Mouse (Mus musculus): Measurements from ENCODE around the gene Ccl11. TPM values are rescaled to one million over a fixed set of nuclear protein-coding genes. Genes with fewer than 3 reads are reported as not detected.

The Ccl11 gene
- polyA plus RNA-seq, 1 experiment from 2014 or later = not detected

DNA sequence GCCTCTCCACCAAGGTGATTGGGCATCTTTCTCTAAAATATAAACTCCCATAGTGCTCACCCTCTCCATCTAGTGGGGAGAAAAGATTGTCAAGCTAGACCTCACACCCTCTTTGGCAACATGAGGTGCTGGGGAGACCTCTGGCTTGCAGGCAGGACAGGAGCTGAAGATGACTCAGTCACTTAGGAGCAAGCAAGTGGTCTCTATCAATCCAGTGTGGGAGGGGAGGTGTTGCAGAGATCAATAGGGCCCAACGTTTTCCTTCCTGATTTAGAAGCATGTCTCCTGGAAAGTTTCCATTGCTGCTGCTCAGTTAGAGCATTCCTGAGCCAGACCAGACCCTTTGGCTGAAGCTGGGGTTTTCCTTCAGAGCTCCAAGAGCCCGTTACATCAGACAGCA lies 19.1 kb upstream of the Ccl11 start, which contains the start of gene Gm17268:
Gene Gm17268, minus strand, starts transcription at position 28 of the 400 bp plus-strand sequence.
- H3K27me3 ChIP-seq (ENCODE audit: control insufficient read depth, insufficient read depth, low read length) = no peaks in the 10 kb centered on the region
- H3K4me1 ChIP-seq (ENCODE audit: control insufficient read depth, insufficient read depth, low read length) = no peaks in the 10 kb centered on the region
- H3K9me3 ChIP-seq (ENCODE audit: control insufficient read depth, low read length) = no peaks in the 10 kb centered on the region
- H3K4me2 ChIP-seq (ENCODE audit: low read depth, severe bottlenecking) = no peak within 1 kb of the TSS
- no peak within 1 kb of the TSS for H3K4me3 ChIP-seq (ENCODE audit: low read depth, low read length)
- 40% methylated on average over 2 of the region's 2 CpGs for WGBS
- ATAC-seq (ENCODE audit: insufficient number of reproducible peaks, low FRiP score, low TSS enrichment, low read depth) (no peak), DNase-seq (ENCODE audit: low spot score) (no peak)
- H3K9ac ChIP-seq (ENCODE audit: low read length) = no peak within 1 kb of the TSS
- no peaks in the 10 kb centered on the region for H3K36me3 ChIP-seq (ENCODE audit: control insufficient read depth, insufficient read depth, low read length)
- H3K27ac ChIP-seq (replicated peaks; ENCODE audit: low read depth, low read length) = no peak within 1 kb of the TSS

GRCm38 (mm10) chr11:82039132-82039660 lies 18.4 kb upstream of the Ccl11 start:
- H3K27ac ChIP-seq (replicated peaks; ENCODE audit: low read depth, low read length) = no peak overlapping the region
- H3K4me1 ChIP-seq (ENCODE audit: control insufficient read depth, insufficient read depth, low read length) = no peaks in the 10 kb centered on the region
- H3K27me3 ChIP-seq (ENCODE audit: control insufficient read depth, insufficient read depth, low read length) = no peaks in the 10 kb centered on the region
- H3K9me3 ChIP-seq (ENCODE audit: control insufficient read depth, low read length) = no peaks in the 10 kb centered on the region
- no peak overlapping the region for H3K4me2 ChIP-seq (ENCODE audit: low read depth, severe bottlenecking)
- no peaks in the 10 kb centered on the region for H3K36me3 ChIP-seq (ENCODE audit: control insufficient read depth, insufficient read depth, low read length)
- no peak overlapping the region for H3K9ac ChIP-seq (ENCODE audit: low read length)
- WGBS = 71% methylated on average over 3 of the region's 3 CpGs
- DNase-seq (ENCODE audit: low spot score) = no peak
- no peak for ATAC-seq (ENCODE audit: insufficient number of reproducible peaks, low FRiP score, low TSS enrichment, low read depth)
- H3K4me3 ChIP-seq (ENCODE audit: low read depth, low read length) = no peak overlapping the region

- Histone ChIP-seq H3K27me3 (ENCODE audit: control insufficient read depth, insufficient read depth, low read length) (no peaks in the 10 kb centered on the region), H3K9me3 (ENCODE audit: control insufficient read depth, low read length) (no peaks in the 10 kb centered on the region), H3K4me3 (ENCODE audit: low read depth, low read length) (no peak overlapping the region), H3K9ac (ENCODE audit: low read length) (no peak overlapping the region), H3K4me2 (ENCODE audit: low read depth, severe bottlenecking) (no peak overlapping the region), H3K4me1 (ENCODE audit: control insufficient read depth, insufficient read depth, low read length) (no peaks in the 10 kb centered on the region), H3K36me3 (ENCODE audit: control insufficient read depth, insufficient read depth, low read length) (no peaks in the 10 kb centered on the region), H3K27ac (replicated peaks; ENCODE audit: low read depth, low read length) (no peak overlapping the region)
- no peak for ATAC-seq (ENCODE audit: insufficient number of reproducible peaks, low FRiP score, low TSS enrichment, low read depth)
- DNase-seq (ENCODE audit: low spot score) = no peak
- 96% methylated on average over 4 of the region's 4 CpGs for WGBS
Measured at GRCm38 (mm10) chr11:82041671-82042080, 15.9 kb upstream of the Ccl11 start.

GRCm38 (mm10) chr11:82045471-82045870 lies 12.2 kb upstream of the Ccl11 start, which contains the start of gene Ccl7:
TSS of gene Ccl7 (plus strand) at chr11:82045712.
- Histone ChIP-seq H3K4me1 (ENCODE audit: control insufficient read depth, insufficient read depth, low read length) (no peaks in the 10 kb centered on the region), H3K9ac (ENCODE audit: low read length) (no peak within 1 kb of the TSS), H3K4me2 (ENCODE audit: low read depth, severe bottlenecking) (no peak within 1 kb of the TSS), H3K4me3 (ENCODE audit: low read depth, low read length) (no peak within 1 kb of the TSS), H3K9me3 (ENCODE audit: control insufficient read depth, low read length) (no peaks in the 10 kb centered on the region), H3K27ac (replicated peaks; ENCODE audit: low read depth, low read length) (no peak within 1 kb of the TSS), H3K36me3 (ENCODE audit: control insufficient read depth, insufficient read depth, low read length) (no peaks in the 10 kb centered on the region), H3K27me3 (ENCODE audit: control insufficient read depth, insufficient read depth, low read length) (no peaks in the 10 kb centered on the region)
- DNase-seq (ENCODE audit: low spot score) = no peak
- 74% methylated on average over 3 of the region's 3 CpGs for WGBS
- no peak for ATAC-seq (ENCODE audit: insufficient number of reproducible peaks, low FRiP score, low TSS enrichment, low read depth)

DNA sequence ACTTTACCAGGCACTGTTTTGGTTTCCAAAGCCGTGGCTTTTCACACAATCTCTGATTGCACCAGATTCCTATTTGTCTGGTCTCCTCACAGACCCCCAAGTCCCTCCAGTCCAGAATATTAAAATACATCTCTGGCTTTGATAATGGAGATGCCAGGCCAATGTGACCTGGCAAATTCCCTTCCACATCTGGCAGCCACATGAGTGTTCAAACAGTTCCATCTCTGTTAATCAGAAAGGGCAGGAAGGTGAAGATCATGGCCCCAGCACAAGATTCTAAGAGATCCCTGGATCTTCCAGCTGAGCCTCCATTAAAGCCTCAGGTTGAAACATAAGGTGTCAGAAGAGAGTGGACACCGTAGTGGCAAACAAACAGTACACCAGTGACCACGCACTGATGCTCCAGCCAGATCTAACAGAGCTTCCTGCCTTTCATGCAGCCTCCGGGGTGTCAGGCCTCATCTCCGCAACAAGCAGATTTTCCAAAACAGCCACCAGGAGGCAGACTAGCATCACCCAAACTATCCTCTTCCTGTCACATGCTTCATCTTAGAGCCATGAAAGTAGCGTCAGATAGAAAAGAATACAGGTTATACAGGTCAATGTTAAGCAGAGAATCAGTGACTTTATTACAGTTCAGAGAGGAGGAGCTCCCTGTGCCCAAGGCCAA lies 9.7 kb upstream of the Ccl11 start:
- DNase-seq (ENCODE audit: low spot score) (peak; percentile 66), ATAC-seq (ENCODE audit: insufficient number of reproducible peaks, low FRiP score, low TSS enrichment, low read depth) (no peak)
- no peaks in the 10 kb centered on the region for H3K36me3 ChIP-seq (ENCODE audit: control insufficient read depth, insufficient read depth, low read length)
- no peak overlapping the region for H3K27ac ChIP-seq (replicated peaks; ENCODE audit: low read depth, low read length)
- H3K9me3 ChIP-seq (ENCODE audit: control insufficient read depth, low read length) = no peaks in the 10 kb centered on the region
- H3K4me3 ChIP-seq (ENCODE audit: low read depth, low read length) = no peak overlapping the region
- H3K27me3 ChIP-seq (ENCODE audit: control insufficient read depth, insufficient read depth, low read length) = no peaks in the 10 kb centered on the region
- WGBS = 17% methylated on average over 6 of the region's 6 CpGs
- no peaks in the 10 kb centered on the region for H3K4me1 ChIP-seq (ENCODE audit: control insufficient read depth, insufficient read depth, low read length)
- no peak overlapping the region for H3K9ac ChIP-seq (ENCODE audit: low read length)
- H3K4me2 ChIP-seq (ENCODE audit: low read depth, severe bottlenecking) = no peak overlapping the region

- Histone ChIP-seq H3K27me3 (ENCODE audit: control insufficient read depth, insufficient read depth, low read length) (no peaks in the 10 kb centered on the region), H3K4me1 (ENCODE audit: control insufficient read depth, insufficient read depth, low read length) (no peaks in the 10 kb centered on the region), H3K4me3 (ENCODE audit: low read depth, low read length) (no peak overlapping the region), H3K9ac (ENCODE audit: low read length) (no peak overlapping the region), H3K4me2 (ENCODE audit: low read depth, severe bottlenecking) (no peak overlapping the region), H3K36me3 (ENCODE audit: control insufficient read depth, insufficient read depth, low read length) (no peaks in the 10 kb centered on the region), H3K27ac (replicated peaks; ENCODE audit: low read depth, low read length) (no peak overlapping the region), H3K9me3 (ENCODE audit: control insufficient read depth, low read length) (no peaks in the 10 kb centered on the region)
- no peak for DNase-seq (ENCODE audit: low spot score)
- no peak for ATAC-seq (ENCODE audit: insufficient number of reproducible peaks, low FRiP score, low TSS enrichment, low read depth)
- WGBS = 92% methylated on average over 7 of the region's 7 CpGs
Measured at GRCm38 (mm10) chr11:82053849-82054248, 3.8 kb upstream of the Ccl11 start.

GRCm38 (mm10) chr11:82062226-82062625 lies 4.6 kb downstream of the Ccl11 start:
- WGBS = 75% methylated on average over 3 of the region's 3 CpGs
- Histone ChIP-seq H3K4me1 (ENCODE audit: control insufficient read depth, insufficient read depth, low read length) (no peaks in the 10 kb centered on the region), H3K4me2 (ENCODE audit: low read depth, severe bottlenecking) (no peak overlapping the region), H3K36me3 (ENCODE audit: control insufficient read depth, insufficient read depth, low read length) (no peaks in the 10 kb centered on the region), H3K27ac (replicated peaks; ENCODE audit: low read depth, low read length) (no peak overlapping the region), H3K27me3 (ENCODE audit: control insufficient read depth, insufficient read depth, low read length) (no peaks in the 10 kb centered on the region), H3K9ac (ENCODE audit: low read length) (no peak overlapping the region), H3K9me3 (ENCODE audit: control insufficient read depth, low read length) (no peaks in the 10 kb centered on the region), H3K4me3 (ENCODE audit: low read depth, low read length) (no peak overlapping the region)
- ATAC-seq (ENCODE audit: insufficient number of reproducible peaks, low FRiP score, low TSS enrichment, low read depth) (no peak), DNase-seq (ENCODE audit: low spot score) (no peak)

DNA sequence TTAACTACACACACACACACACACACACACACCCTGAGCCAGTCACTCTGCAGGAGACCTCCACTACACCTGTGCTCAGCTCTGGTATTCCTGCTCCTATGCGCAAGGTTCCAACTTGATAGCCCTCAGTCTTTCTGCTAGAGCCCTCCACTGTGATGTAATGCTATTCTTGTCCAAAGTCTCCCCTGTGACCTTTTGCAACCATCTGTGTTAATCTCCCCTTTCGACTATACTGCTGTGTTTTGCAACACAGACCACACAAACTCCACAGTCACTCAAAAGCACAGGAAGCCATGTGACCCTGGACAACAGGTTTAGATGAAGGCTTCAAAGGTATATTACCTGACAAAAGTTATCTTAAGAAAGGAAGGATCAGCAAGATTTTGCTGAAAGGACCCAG lies 5.8 kb downstream of the Ccl11 start:
- Histone ChIP-seq H3K4me3 (ENCODE audit: low read depth, low read length) (no peak overlapping the region), H3K27ac (replicated peaks; ENCODE audit: low read depth, low read length) (no peak overlapping the region), H3K9me3 (ENCODE audit: control insufficient read depth, low read length) (no peaks in the 10 kb centered on the region), H3K4me2 (ENCODE audit: low read depth, severe bottlenecking) (no peak overlapping the region), H3K36me3 (ENCODE audit: control insufficient read depth, insufficient read depth, low read length) (no peaks in the 10 kb centered on the region), H3K27me3 (ENCODE audit: control insufficient read depth, insufficient read depth, low read length) (no peaks in the 10 kb centered on the region), H3K9ac (ENCODE audit: low read length) (no peak overlapping the region), H3K4me1 (ENCODE audit: control insufficient read depth, insufficient read depth, low read length) (no peaks in the 10 kb centered on the region)
- WGBS = 81% methylated on average over 2 of the region's 2 CpGs
- ATAC-seq (ENCODE audit: insufficient number of reproducible peaks, low FRiP score, low TSS enrichment, low read depth) = no peak
- no peak for DNase-seq (ENCODE audit: low spot score)
